Mouse (Mus musculus) right cerebral cortex, postnatal 10 days (tissue): ENCODE results near the gene Elp4.

ENCODE experiments used
- DNase-seq, 2 experiments: peaks; one replicate each; pipeline ENCODE4 v3.0.0; 2021; ENCODE audit warnings: low spot score in 2 of 2

The Elp4 gene

DNA sequence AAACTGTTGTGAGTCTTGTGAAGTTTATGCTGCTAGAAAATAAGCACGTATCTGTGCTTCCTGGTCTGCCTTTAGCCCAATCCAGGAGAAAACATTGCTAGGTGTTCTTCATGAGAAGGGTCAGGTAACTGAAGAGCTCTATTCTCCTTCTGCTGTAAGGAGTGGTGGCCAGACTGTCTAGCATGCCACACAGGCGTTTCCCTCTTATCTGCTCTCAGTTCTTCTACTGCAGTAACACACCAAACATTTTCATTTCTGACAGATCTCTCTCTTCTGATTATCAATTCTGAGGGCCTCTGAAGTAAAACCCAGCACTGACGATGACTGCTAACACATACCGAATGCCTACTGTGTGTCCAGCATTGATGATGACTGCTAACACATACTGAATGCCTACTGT, 98.3 kb downstream of the Elp4 start:
- no peak for DNase-seq

DNA sequence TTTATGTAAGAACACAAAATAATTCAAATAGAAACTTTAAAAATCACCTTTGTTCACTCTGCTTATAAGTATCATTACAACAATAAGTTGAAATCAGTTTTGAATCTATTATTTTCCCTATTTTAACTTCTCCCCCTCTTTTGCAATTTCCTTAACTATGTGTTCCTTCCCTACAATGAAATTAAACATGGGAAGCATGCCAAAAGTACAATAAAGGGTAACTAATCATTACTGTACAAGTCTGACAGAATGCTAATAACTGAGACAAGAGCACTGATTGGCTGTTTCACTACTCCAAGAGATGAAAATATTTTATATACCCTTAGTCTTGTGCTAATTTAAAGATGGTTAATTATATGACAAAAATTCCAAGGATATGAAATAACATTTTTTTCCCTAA, 99.2 kb downstream of the Elp4 start:
- no peak for DNase-seq

DNA sequence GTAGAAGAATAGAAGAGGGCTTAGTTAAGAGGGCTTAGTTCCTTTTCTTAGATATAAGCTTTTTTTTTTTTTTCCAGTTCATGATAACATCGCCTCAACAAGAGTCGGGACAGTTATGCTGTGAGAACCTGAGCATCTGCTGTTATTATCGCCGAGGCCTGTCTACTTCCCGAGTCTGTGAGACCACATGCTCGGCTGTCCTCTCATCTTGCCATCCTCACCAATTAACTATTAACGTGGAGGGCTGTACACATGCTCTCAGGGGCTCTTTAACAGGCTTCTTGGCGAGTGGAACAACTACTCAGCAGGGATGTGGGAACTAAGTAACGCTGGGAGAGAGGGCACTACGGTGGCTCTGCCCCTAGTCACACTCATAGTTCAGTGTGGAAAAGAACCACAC, 99.9 kb downstream of the Elp4 start:
- no peak for DNase-seq

DNA sequence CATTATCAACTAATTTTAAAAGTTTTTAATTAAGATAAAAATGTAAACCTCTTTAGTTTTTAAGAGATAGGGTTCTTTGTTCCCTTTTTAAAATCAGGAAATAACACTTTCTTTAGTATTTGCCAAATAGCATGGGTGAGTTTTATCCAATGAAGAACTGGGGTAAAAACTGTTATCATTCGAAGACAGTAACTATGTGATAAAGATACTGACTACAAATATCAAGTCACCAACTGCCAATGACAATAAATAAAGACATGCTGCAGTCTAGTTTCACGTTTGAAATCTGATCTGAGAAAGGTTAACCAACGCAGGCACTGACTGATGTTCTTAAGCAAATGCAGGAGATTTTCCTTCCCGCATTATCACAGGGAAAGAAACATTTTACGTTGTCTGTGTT, 100.9 kb downstream of the Elp4 start:
- DNase-seq: no peak

DNA sequence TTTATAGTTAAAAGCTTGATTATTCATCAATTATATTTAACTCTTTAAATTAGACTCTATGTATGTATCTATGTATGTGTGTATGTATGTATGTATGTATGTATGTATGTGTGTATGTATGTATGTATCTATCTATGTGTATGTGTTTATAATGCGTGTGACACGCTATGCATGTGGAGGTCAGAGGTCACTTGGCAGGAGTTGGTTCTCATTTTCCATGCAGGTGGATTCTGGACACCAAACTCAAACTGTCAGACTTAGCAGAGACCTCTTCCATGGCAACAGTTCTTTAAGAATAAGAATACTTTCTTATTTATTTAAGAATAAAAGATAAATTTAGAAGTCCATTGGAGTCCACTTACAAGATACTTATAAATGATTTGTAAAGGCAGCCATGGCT, 101.5 kb downstream of the Elp4 start:
- no peak for DNase-seq

DNA sequence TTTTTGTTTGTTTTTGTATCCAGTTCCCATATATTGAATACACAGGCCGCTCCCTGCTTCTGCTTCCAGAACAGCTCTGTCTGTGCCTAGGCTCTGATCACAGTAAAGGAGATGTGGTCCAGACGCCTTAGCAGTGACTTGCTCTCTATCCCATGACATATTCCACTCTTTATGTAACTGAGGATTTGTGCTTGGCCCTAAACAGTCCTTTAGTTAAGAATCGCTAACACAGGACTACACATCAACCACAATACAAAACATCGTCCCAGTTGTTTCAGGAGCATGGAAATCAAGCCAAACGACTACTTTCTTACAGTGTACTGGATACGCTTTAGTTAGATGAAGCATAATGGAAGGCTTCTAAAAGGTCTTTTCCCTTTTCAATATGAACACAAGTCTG, 102.8 kb downstream of the Elp4 start:
- DNase-seq: no peak

DNA sequence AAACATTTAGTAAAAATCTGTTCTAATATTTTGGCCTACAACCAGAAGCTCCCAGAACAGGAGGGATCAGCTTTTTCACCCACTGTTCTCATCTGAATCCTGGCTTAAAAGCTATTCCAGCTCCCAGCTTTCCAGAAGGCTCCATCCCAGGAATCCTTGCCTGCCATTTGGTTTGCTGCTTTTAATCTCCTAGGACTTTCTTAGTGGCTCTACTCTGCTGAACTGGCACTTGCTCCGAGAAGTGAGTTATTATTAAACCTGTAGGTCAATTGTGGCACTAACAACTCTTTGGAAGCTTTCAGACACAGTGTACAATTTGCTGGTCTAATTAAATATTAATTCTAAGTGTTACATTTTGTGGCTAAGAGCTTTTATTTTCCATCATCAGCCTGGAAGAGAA, 103.7 kb downstream of the Elp4 start:
- no peak for DNase-seq

DNA sequence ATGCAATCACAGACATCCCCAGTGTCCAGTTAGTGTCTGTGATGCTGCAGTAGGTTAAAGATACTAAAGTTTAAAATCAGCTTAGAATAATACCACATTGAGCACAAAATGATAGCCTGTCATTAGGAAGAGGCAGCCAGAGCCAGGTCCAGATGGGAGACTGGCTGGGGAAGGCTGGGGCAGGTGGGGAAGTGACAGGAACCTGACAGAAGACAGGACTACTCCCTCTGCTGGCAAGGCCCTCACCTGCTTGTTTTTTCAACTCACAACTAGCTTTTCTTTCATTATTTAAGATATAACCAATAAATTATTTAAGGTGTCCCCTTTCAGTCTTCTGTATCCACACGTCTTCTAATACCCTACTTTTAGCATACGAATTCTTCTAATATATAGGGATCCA, 104.5 kb downstream of the Elp4 start:
- DNase-seq: no peak

DNA sequence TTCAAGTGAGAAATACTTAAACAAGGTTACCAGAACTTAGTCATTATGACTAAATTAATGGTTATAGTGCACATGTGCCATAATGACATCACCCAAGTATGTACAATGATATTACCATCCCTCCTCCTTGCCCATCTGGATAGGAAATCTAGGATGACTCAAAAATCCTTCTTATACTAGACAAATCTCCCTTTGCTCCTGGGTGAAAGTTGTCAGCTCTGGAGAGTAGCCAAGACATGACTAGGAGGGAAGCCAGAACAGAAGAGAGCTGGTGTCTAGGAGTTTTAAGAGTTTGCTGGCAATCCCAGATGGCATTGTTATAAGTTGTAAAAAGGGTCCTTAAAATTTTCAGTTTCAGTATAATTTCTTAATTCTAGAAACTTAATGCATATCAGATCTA, 106.5 kb downstream of the Elp4 start:
- DNase-seq: no peak

DNA sequence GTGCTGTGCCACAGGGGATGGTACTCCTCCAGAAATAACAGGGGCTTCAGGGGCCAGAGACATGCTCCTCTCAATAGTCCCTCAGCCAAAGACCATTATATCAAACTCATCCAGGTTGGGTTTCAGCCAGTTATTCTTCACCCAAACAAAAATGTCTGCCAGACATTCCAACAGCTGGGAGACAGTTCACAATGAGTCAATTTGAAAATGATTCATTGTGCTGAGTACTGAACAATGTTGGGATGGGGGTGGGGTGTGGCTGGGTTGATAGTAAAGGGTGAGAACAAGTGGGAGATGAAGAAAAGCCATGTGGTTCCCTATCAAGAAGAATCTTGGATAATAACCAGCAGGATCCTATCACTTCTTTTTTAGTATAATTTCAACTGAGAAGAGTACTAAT, 108.3 kb downstream of the Elp4 start:
- no peak for DNase-seq

DNA sequence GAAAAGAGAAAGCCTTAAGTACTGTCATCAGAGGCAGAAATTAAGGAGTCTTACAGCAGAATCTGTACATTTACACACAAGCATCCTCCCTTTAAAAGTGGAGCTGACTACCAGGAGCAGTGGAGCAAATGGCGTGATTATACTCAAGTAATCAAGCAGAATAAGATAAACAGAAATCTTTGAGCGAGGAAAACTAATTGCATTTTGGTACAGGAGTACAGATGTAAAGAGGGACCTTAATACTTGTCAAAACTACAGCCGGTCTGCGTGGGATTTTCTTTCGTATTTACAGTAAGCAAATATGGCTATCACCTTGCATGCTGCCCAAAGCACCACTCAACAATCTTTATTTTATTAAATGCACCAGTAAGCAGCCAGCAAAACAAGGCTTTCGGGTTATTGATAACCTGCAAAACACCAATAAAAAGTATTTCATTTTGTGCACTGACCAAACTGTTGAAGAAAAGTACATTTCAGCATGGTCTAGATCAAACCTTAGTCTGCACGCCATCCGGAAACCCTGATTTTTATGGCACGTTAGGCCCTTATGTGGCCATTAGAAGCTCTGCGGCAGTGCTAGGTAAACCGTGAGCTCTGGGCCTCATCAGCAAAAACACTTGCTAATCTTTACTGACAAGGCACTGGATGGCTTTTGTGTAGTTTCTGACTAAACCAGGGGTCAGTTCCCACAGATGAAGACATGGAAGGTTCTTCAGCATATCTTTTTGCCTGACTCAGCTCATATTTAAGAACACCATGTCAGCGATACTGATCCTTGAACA, 111.8 kb downstream of the Elp4 start:
- no peak for DNase-seq

DNA sequence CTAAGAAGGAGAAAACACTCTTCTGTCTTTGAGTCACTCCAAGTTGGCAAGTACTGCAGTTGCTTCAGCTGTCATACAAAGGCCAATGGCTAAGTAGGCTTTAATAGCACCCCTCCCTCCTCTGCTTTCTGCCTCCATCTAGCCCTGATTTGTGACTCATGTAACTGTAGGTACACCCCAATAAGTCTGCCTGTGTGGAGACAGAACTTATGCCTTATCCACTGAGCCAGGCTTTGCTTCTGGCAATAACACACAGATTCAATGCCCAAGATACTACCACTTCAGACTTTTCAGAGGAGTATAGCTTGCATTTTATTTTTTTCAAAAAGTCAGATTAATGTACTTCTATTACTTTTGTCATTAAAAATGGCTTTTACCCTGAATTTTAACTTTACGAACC, 114.4 kb downstream of the Elp4 start:
- no peak for DNase-seq

DNA sequence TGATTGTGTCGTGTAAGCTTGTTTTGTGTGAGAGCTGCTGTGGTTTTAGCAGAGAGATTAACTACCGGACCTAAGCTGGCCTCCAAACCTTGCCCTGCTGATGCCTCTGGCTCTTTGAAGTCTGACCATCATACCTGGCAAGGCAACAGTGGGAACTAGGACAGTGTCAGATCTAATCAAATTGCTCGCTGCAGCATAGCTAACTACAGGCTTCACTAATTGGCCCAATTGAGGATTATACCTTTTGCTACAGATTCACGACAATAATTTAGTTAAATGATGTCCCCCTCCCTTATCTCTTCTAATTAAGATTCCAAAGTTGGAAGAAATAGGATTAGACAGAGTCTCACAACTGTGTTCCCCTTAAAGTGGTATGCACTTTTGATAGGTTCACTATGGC, 116.6 kb downstream of the Elp4 start:
- no peak for DNase-seq

DNA sequence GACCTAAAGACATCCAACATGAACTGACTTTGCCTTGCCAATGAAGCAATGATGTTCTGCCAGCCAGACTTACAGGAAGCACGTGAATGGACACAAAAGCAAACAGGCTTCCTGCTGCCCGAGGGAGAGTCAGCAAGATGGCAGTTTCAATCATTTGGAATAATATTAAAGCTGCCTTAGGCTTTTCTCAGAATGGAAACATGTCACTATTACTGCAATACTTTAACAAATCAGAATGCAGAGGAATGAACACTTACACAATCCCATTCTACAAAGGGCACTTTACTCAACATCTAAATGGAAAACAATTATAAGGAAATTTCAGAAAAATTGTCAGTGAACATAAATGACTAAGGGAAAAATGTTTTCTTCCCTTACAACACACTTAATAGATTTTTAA, 117.4 kb downstream of the Elp4 start:
- no peak for DNase-seq

DNA sequence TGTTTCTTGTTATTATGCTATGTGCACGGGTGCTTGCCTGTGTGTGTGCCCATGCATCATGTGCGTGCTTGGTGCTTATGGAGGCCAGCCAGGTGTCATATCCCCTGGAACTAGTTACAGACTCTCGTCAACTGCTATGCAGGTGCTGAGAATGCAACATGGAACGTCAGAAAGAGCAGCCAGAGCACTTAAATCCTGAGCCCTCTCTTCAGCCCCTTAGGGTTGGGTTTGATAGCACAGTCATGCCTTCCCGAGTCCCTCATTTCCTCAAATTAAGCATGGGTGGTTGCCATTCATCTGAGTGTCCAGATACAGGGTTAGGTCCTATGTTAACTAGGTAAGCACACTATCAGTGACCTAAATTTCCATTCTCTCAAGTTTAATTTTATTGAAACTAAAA, 121.5 kb downstream of the Elp4 start:
- DNase-seq: no peak

DNA sequence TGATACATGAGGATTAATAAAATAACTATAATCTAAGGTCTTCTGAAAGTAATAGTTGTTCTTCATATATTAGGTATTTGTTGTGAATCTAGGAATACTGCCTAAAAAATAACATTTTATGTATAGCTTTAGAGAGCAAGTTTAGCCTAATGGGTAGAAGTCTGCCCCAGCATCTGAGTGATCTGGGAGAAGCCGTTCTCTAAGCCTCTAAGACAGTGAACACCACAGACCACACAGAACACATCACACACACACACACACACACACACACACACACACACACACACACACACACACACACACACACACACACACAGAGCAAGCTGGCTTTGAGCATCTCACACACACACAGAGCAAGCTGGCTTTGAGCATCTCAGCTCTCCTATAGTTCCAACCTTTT, 123.6 kb downstream of the Elp4 start:
- no peak for DNase-seq

DNA sequence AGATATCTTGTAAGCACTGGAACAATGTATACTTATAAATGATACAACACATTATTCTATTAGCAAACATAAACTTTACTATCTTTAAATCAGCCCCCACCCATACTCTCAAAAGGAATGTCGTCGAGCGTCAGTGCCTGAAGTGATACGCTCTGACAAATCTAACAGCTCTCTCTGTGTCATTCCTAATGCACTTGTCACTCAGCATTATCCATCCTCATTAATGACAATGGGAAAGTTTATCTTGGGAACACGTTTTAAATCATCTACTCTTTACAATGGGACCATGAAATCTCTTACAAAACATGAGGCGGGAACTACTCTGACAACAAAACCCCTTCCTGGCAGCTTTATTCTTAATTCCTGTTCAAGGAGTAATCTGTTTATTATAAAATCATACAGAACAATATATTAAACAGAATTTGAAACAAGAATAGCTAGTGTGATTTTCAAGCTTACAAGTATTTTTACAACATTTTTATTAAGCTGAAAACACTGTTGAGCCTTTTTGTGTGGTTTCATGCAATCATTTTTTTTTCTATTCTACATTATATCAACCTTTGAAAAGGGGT, 125.0 kb downstream of the Elp4 start:
- DNase-seq: no peak

DNA sequence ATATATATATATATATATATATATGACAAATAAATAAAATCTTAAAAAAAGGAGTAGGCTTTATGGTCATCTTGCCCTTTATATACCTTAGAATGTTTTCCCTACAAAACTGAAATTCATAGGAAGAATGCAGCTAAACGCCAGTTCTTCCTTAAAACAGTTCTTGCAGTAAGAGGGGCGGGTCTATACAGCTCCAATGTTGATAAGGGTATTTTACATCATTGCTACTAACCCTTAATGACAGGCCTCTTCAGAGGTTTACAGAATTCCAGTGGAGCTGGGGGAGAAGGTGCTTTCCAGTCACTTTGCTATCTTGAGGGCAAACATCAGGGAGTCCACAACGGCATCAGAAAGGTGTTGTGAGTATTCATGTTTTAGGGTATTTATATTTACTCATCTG, 133.1 kb downstream of the Elp4 start:
- DNase-seq: no peak

DNA sequence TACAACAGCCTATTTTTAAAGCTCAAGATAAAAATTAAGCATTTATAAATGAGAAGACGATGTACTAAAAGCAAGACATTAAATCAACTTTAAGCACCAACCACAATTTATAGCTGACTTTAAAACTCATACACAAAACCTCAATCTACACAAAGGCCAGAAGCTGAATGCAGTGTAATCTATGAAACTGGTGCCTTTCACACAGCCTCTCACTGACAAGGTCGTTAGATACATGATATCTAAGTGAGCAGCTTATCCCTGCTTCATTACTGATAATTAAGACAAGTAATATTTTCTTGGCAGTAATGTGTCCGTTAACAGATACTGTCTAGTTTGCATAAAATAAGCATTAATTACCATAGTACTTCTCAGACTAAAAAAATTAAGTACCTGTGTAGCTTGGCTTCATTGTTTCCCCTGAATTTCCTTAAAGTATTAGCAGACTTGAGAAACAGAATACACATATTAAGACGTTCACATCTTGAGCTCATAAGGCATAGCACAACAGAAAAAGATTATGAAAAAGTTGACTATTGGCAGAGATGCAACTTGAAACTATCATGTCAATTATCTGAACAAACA, 134.5 kb downstream of the Elp4 start:
- no peak for DNase-seq

DNA sequence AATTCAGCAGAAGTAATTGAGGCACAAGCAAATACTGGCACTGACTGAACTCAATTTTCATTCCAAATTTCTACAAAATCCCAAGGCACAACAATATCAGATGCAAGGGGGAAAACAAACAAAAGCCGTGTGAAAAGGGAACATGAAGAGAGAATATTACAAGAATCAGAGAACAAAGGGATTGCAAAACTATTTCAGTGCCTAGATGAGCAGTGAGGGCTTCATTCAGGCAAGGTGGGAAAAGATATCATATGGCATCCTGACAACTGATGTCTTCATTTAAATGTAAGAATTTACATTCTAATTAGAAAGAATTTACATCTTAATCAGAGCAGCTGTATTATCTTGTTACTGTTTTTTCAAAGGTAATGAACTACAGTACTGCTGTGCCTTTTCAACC, 150.9 kb downstream of the Elp4 start:
- no peak for DNase-seq

DNA sequence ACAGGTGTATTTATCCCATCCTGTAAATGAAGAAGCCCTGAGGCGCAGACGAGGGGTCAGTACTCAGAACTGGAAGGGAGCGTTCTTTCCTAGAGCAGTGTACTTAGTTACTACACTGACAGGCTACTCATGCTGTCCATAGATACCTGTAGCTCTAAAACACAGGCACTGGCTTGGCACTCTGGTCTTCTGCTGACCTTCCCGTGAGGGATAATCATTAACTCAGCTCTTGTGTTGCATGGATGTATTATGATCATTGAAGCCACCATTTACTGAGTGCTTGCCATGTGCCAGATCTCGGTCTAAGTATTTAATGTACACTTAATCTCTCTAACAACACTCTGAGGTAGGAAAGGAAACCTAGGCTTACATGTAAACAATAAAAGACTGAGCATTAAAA, 155.3 kb downstream of the Elp4 start:
- no peak for DNase-seq

DNA sequence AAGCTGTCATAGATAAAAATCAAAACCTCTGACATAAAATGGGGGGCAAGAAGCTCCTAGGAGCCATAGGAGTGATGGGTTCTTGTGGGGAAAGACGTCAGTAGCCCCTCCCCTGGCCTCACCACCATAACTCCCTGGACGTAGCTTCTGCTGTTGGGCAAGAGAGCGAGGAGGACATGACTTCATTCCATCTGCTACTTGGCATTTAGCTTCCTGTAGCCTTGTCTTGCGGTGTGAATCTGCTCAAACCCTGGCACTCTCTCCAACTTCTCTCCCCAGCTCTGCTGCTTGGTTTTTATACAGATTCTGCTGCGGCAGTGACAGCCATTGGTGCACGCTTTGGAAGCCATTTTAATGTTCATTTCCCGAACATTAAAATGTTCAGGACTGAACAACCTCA, 157.5 kb downstream of the Elp4 start:
- no peak for DNase-seq

DNA sequence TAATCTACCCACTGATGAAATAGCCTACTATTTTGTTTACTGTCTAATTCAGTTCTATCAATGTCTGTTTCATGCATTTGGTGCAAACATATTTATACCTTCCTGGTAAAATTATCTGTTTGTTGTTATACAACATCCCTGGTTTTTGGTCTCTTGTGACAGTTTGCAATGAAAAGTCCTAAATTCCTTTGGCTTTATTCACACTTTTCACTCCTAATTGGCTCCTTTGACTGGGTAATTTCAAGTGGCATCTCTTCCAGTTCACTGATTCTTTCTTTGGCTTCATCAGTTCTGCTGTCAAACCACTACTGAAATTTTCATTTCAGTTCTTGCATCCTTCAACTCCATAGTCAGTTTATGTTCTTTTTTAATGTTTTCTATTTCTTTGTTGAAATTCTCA, 168.2 kb downstream of the Elp4 start:
- DNase-seq: no peak

DNA sequence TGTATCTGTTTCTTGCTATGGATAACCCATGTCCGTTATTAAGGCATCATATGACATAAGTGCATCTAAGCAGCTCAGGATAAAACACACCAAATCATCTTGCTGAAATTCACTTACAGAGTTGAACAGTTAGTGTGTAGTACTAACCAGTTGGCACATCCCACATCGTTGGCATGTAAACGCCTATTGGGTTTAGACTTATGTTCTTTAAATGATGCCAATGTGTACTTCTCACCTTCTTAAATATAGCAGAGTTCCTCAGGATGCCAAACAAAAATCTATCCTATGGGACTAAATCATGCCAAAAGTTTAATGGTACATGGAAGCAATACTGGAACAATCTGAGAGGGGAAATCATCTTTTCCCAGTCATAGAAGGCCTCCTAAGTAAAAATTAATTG, 173.7 kb downstream of the Elp4 start:
- no peak for DNase-seq
